12 mouse cellular contexts compared by ENCODE assay signal in the genomic region with DNA sequence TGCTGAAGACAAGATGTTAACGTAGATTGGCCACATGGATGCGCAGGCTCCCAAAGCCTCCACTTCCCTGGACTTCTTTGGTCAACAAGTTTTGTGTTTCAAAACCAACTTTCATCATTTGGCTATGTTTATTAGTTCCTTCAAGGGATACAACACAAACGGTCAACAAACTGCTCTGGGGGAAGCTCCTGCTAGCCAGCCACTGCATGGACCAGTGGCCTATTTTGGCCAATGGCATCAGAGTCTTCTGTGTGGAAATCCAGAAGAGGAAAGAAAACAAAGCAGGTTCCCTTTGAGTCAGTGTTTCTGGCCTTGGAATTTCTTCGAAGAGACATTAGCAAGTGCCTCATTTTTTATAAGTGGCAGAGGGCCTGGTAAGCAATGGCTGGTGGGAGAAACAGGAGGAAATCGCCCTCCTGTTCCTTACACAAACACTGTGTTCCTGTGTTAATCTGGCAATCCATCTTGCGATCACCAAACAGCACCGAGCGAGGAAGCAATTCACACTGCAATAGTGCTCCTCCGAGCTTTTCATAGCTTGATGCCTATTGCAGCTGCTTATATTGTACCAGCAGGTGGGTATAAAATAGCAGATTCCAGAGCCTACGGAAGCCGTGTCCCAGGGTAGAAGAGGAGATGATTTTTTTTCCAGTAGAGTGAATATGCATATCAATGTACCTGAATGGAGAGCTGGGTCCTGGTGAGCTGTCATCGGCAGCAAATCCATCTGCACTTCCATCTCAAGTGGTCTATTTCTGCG.
DNase-seq lines count a peak whose midpoint lies in the region; ATAC-seq lines count a peak whose summit lies in the region.
"Had no signal": no experiment of that assay in that cellular context is flagged by ENCODE, and none has a peak within 500 bp of the region (broad histone marks: within the 10 kb centered on the region; RNA-seq: fewer than 3 reads in every experiment).

No protein-coding gene starts in this region.

- H3K9me3 ChIP-seq in kidney, embryonic 15.5 days (replicated peaks): no peaks in the 10 kb centered on the region
- no peaks in the 10 kb centered on the region for H3K9me3 ChIP-seq in hindbrain, embryonic 16.5 days (ENCODE audit: control insufficient read depth, low read length)
- H3K9me3 ChIP-seq: limb, embryonic 12.5 days had no signal

- ATAC-seq in cerebellum, adult (ENCODE audit: insufficient number of reproducible peaks, low FRiP score, low TSS enrichment): peak; percentile 12; the same call in 1 of the 2 replicates
- ATAC-seq in kidney, embryonic 15.5 days (replicated peaks; ENCODE audit: low FRiP score): no peak
- peak; percentile 80 for ATAC-seq in hindbrain, embryonic 16.5 days
- ATAC-seq in erythroid progenitor cell, adult 5-6 weeks (replicated peaks; ENCODE audit: low FRiP score, poor library complexity, severe bottlenecking): no peak
- ATAC-seq: intestine, embryonic 16.5 days had no signal

- H3K4me3 ChIP-seq in kidney, embryonic 15.5 days (replicated peaks): no peak overlapping the region
- no peak overlapping the region for H3K4me3 ChIP-seq in hindbrain, embryonic 16.5 days (ENCODE audit: low read length)
- H3K4me3 ChIP-seq: limb, embryonic 12.5 days had no signal

- no peak for DNase-seq in cerebellum, postnatal 4 days (ENCODE audit: low spot score in 2 of 2)
- no peak for DNase-seq in kidney, adult 9 months
- DNase-seq in lung, postnatal 4 days: peak; percentile 17 to 44
- no peak for DNase-seq in Muller cell, postnatal 12 days (ENCODE audit: inconsistent ontology term)
- DNase-seq: adrenal gland, adult 8-10 months; embryo, embryonic 11 days had no signal

- peaks cover 12% of the 10 kb centered on the region for H3K4me1 ChIP-seq in kidney, embryonic 15.5 days
- peaks cover 10% of the 10 kb centered on the region for H3K4me1 ChIP-seq in hindbrain, embryonic 16.5 days (ENCODE audit: control insufficient read depth, insufficient read depth, low read depth, low read length)
- H3K4me1 ChIP-seq: limb, embryonic 12.5 days had no signal

- no peaks in the 10 kb centered on the region for H3K27me3 ChIP-seq in kidney, embryonic 15.5 days
- H3K27me3 ChIP-seq in hindbrain, embryonic 16.5 days (replicated peaks; ENCODE audit: control insufficient read depth, insufficient read depth, low read length): no peaks in the 10 kb centered on the region
- H3K27me3 ChIP-seq: limb, embryonic 12.5 days had no signal

- H3K9ac ChIP-seq in kidney, embryonic 15.5 days: no peak overlapping the region
- no peak overlapping the region for H3K9ac ChIP-seq in hindbrain, embryonic 16.5 days (ENCODE audit: low read depth, low read length)
- H3K9ac ChIP-seq: limb, embryonic 12.5 days had no signal

- no peaks in the 10 kb centered on the region for H3K36me3 ChIP-seq in kidney, embryonic 15.5 days
- no peaks in the 10 kb centered on the region for H3K36me3 ChIP-seq in hindbrain, embryonic 16.5 days (ENCODE audit: control insufficient read depth, insufficient read depth, low read length)
- H3K36me3 ChIP-seq: limb, embryonic 12.5 days had no signal

- no peak overlapping the region for H3K4me2 ChIP-seq in kidney, embryonic 15.5 days
- H3K4me2 ChIP-seq in hindbrain, embryonic 16.5 days (ENCODE audit: low read length): peak overlapping the region; percentile 4; the same call in 1 of the 2 replicates
- H3K4me2 ChIP-seq: limb, embryonic 12.5 days had no signal

- peak overlapping the region; percentile 14; the same call in 1 of the 2 replicates for H3K27ac ChIP-seq in kidney, embryonic 15.5 days
- peak overlapping the region; percentile 3 for H3K27ac ChIP-seq in hindbrain, embryonic 16.5 days (ENCODE audit: low read depth, low read length)
- H3K27ac ChIP-seq: limb, embryonic 12.5 days had no signal

- WGBS in kidney, embryonic 15.5 days: 54% methylated on average over 13 of the region's 13 CpGs
- 42% methylated on average over 13 of the region's 13 CpGs for WGBS in hindbrain, embryonic 16.5 days

Comparison
In these comparisons a context has a peak if more than half of its experiments do, and no peak if none do; other contexts are left out.
1. ATAC-seq: peak in cerebellum, adult (single experiment) and hindbrain, embryonic 16.5 days (single experiment); none in kidney, embryonic 15.5 days (single experiment) and erythroid progenitor cell, adult 5-6 weeks (single experiment).
2. DNase-seq: peak in lung, postnatal 4 days (2 of 2); none in cerebellum, postnatal 4 days (0 of 2), kidney, adult 9 months (single experiment) and Muller cell, postnatal 12 days (single experiment).